Mouse (Mus musculus) lung, postnatal 25 days (tissue): ENCODE measurements around the gene Pnpla6.

Source experiments
- DNase-seq: peaks from one replicate; pipeline ENCODE4 v3.0.0; 2022; ENCODE audit warnings: low spot score

The Pnpla6 gene

DNA sequence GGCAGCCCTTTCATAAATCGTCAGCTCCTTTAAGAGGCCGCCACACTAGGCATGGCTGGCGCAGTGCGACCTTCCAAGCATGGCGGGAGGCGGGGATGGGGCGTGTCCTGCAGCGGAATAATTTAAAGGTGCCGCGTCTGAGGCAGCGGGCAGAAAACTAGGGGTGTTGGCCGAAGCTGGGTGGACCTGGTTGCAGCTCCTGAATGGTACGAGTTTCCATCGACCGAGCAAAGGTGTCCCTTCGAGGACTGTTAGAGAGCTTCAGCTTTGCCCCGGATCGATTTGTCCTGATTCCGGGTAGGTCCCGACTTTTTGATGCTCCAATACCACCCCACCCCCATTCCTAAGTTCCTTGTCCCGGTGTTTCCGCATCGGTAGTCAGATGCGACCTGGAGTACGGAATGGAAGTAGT, at the start of gene Pnpla6:
TSS of gene Pnpla6 (plus strand) at position 125 of the 412 bp plus-strand sequence.
- peak; percentile 92 for DNase-seq

DNA sequence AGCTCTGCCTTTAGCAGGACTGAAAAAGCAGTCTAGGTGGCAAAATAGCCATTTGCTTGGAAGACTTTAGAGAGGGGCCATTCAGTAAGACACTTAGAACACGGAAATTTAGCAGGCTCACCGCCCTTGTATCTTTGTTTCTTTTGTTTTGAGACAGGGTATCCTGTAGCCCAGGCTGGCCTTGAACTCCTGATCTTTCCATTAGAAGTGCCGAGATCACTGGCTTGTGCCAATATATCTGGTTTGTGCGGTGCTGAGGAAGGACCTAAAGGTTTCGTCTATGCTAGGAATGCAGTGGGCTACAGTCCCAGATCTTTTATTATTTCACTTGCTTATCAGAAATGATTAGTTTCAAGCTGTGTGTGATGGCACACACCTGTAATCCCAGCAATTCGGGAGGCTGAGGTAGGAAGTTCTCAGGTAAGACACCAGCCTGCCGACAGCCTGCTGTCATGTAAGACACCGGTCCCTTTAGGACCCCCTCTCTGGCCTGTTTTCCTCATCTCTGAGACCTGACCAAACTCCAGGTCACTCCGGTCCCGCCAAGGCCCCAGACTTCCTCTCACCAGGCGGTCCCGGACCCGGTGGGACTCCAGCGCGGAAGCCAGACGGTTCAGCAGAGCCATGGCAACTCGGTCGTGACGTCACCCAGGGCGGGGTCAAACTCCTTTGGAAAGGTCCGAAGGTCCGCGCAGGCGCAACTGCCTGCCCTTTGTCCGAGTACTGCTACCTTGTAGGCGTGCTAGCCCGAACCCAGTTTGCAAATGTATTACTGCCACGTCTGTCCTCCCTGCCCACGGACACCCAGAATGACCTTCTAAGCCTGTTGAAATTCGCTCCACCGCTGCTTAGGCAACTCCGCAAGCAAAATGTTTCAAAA, 47.9 kb upstream of the Pnpla6 start, which contains the start of gene Pex11g:
TSS of gene Pex11g (minus strand) at position 675 of the 880 bp plus-strand sequence.
- peak; percentile 99 for DNase-seq

DNA sequence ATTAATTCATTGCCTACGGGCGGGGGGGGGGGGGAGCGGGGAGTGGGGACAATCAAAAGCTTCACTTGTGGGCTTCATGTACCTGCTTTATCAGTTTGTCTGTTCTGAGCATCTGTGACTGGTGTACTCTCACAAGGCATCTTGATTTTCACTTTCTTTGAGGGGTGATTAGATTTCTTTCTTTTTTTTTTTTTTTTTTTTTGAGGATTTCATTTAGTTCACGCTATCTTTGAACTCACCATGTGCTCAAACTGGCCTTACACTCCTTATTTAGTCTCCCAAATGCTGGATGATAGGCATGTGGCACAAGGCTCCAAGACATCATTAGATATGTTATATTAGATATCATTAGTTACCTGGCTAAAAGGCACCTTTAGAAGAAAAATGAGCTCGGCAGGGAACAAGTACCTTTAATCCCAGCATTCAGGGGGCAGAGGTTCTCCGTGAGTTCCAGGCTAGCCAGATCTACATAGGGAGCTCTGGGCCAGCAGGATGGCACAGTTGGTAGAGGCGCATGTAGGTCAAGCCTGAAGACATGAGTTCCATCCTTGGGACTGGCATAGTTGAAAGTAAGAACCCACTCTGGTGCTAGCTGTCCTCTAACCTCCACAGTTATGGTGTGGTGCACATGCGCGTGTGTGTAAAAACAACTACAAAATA, 47.2 kb upstream of the Pnpla6 start:
- DNase-seq = no peak

DNA sequence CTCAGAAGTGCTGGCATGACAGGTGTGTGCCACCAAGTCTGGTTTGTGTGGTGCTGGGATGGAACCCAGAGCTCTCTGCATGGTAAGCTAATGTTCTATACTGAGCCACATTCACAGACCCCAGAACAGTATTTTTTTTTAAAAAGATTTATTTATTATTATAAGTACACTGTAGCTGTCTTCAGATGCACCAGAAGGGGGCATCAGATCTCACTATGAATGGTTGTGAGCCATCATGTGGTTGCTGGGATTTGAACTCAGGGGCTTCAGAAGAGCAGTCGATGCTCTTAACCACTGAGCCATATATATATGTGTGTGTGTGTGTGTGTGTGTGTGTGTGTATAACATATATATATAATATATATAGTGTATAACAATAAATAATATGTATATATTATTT, 46.3 kb upstream of the Pnpla6 start:
- DNase-seq = no peak

DNA sequence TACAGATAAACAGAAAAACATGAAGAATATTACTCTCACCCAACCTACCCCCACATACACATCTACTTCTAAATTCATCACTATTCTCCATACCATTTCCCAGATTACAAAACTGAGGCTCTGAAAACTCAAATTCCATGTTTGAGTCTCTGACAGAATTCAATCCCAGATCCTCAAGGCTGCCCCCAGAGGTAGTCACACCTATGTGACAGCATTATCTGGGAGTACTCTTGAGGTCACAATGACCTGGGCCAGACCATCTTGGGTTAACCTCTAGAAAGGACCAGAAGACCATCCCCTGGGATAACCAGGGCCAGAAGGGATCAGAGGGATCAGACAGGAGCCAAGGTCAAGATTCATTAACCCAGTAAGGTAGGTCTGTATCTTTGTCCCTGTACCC, 44.6 kb upstream of the Pnpla6 start, which contains the start of gene Tex45:
TSS of gene Tex45 (plus strand) at position 301 of the 400 bp plus-strand sequence.
- no peak for DNase-seq

DNA sequence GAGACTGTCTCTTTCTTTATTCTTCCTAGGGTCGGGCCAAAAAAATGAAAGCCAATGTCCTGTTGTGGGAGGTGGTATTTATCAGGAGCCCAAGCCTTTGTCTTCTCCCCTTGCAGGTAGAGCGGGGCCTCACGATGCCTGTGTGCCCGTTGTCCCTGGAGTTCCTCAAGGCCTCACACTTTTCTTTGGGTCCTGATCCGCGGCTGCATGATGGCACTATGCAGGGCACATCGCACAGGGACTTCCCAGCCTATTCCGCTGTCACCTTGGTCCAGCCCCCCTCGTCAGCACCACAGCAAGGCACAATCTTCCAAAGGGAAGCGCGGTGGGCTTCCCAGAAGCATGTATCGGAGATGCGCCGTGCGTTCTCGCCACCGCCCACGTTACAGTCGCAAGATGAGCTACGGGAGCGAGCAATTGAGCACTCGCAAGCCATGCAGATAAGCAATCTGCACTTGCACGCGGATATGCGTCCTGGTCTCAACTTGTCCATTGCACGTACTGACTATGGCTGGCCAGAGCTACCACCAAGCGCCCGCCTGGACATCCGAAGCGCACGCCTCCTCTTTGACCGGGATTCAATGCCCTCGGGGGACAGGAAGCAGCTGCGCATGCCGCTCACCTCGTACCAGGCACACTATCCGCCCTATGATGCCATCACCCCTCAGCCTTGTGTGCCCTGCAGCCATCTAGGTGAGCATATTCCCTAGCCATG, 39.3 kb upstream of the Pnpla6 start:
- no peak for DNase-seq

DNA sequence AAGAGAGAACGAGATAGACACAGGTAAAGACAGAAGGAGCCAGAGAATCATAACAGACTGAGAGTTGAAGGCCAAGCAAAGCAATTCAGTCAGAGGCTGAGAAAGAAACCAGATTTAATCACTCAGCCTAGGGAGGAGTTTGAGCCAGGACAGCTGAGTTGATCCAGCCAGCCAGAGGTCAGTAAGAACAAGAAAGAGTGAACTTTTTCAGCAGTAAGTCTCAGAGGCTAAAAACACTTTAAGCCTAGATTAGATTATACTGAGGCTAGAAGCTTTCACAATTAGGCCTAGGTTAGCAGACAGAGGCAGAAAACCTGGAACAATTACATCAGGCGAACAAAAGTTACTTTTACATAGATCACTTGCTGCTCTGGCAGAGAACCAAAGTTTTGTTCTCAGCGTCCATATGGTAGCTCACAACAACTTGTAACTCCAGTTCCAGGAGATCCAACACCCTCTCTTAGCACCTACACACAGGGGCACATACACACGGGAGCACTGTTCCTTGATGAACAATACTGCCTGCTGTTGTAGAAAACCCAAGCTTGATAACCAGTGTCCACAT, 34.9 kb upstream of the Pnpla6 start:
- no peak for DNase-seq

DNA sequence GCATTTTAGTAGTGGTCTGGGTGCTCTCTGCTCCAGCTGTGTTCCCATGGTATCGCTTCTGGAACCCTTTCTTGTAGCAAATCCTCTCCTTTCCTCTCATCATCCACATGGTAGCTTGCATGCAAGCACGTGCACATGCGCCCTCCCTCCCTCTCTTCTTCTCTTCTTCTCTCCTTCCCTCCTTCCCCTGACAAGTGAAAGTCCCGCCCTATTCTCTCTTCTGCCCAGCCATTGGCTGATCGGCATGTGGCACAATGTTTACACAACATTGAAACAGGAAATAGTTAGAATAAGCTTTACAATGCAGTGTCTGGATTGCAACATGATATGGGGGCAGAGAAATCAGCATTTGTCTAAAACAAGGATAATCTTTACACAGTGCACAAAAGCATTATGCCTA, 33.6 kb upstream of the Pnpla6 start:
- DNase-seq = peak; percentile 24

DNA sequence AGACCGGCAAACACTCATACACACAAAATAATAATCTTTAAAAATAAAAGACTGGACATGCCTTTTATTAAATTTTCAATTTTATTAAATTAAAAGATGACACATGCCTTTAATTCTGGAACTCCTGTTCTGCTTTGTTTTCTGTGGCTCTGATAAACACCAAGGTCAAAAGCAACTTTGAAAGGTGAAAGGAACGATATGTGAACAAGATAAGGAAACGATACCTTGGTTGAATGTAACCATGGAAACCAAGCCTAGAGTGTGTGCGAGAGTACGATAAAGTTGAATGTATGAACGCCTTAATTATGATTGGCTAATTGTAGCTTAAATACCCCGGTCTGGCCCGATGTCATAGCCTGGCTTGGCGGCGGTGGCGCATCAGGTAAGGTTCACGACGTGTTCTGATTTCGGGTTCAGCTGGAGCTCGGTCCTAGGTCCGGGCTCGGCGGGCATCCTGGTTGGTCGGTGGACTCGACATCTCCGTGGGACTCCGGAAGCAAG, 32.9 kb upstream of the Pnpla6 start:
- no peak for DNase-seq

DNA sequence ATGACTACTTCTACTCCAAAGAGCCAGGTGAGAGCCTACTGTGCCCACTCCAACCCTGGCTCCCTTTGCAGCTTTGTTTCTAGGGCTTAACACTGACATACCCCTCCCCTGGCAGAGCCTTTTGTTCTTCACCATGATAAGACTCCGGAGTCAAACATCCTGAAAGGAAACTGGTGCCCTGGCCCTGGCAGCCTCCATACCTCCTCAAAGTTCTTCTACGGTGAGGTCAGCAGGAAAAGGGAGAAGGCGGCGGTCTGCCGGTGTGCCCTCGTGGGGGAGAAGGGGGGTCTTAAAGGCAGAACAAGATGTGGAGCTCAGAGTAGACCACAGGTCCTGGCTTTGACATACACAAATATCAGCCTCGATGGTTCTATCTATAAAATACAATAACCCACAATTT, 31.6 kb upstream of the Pnpla6 start:
- peak; percentile 40 for DNase-seq

DNA sequence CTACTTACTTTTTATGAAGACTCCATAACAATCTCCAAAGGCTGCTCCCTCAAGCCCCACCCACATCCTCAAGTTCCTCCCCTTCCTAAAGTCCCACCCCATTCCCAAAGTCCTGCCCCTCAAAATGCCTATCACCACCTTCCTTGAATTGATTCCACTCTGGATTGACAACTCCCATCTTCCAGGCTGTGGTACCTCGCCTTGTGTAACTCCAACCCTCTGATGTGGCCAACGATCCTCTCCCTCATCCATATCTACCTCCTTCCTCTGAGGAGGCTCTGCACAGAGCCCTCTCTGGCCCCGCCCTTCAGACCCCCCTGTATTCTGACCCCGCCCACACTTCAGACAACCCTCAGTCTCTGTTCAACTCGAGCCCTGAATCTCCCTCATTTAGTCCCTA, 30.0 kb upstream of the Pnpla6 start:
- DNase-seq = no peak

DNA sequence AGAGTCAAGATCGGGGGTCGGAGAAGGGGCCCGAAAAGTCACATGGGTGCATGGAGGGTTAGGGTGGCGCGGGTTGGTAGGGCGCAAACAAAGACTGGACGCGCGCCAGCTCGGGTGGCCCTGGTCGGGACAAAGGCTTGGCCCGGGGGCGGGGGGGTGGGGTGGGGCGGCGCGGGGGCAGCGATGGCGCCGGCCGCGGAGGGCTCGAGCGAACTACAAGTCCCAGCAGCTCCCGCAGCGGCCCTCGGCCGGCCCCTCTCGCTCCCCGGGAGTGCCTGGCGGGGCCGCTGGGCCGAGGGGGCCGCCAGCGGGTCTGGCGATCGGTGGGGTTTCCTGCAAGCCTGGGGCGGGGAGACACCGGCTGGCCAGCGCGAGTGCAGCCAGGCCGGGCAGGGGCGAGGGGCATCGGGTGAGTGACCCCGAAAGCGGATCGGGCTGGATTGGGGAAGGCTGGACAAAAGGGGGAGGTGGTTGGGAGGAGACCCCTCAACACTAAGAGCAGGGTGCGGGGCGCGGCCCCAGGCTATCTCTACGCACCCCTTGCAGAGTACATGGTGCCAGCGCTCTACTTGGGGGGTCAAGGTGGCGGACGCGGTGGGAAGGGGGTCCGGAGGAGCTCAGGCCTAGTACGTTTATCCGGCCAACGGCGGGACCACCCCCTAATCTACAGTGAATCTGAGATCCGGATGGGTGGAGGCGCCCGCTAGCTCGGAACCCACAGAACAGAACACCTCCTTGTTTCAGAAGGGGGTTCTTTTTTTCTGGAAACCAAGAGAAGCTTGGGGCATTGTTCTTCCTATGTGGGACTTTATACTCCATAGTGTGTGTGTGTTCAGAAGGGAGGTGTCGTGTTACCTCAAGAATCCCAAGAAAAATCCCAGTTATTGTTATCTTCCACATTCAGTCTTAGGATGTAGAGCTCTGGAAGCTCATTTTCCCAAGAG, 22.0 kb upstream of the Pnpla6 start, which contains the start of gene Zfp358:
TSS of gene Zfp358 (plus strand) at position 238 of the 944 bp plus-strand sequence.
- peak; percentile 68 for DNase-seq

DNA sequence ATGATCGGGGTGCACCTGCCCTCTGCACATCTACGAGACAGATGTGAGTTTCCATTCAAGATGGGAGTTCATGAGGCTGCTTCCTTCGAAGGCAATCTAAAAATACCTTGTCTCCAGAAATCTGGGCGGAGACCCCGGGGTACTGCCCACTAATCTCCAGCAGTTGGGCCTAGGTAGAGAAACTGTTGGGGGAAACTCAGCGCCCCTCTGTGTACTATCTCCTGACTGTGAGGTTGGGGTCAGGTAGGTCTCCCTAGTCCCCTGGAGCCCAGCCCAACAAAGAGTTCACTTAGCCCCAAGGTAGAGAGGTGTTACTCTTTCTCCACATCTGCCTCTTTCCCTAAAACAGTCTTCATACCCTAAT, 21.4 kb upstream of the Pnpla6 start:
- no peak for DNase-seq

DNA sequence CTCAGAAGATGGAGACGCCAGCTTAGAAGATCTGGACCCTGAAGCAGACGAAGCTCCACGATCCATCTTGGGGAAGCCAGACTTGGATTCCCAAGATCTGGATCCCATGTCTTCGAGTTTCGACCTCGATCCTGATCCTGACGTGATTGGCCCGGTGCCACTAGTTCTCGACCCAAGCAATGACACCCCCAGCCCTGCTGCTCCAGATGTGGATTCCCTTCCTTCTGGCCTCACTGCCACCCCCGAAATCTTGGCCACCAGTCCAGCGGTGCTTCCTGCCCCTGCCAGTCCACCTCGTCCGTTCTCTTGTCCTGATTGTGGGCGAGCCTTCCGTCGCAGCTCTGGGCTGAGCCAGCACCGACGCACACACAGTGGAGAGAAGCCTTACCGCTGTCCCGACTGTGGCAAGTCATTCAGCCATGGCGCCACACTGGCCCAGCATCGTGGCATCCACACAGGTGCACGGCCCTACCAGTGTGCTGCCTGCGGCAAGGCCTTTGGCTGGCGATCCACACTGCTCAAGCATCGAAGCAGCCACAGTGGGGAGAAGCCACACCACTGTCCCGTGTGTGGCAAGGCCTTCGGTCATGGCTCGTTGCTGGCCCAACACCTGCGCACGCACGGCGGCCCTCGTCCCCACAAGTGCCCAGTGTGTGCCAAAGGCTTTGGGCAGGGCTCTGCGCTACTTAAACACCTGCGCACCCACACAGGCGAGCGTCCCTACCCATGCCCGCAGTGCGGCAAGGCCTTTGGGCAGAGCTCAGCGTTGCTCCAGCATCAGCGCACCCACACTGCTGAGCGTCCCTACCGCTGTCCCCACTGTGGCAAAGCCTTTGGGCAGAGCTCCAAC, 19.4 kb upstream of the Pnpla6 start:
- DNase-seq = no peak

DNA sequence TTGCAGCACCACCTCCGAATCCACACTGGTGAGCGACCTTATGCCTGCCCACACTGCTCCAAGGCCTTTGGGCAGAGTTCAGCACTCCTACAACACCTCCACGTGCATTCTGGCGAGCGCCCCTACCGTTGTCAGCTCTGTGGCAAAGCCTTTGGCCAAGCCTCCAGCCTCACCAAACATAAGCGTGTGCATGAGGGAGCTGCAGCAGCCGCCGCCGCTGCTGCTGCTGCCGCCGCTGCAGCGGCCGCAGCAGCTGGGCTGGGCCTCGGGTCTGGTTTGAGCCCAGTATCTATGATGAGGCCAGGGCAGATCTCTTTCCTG, 18.8 kb upstream of the Pnpla6 start:
- no peak for DNase-seq

DNA sequence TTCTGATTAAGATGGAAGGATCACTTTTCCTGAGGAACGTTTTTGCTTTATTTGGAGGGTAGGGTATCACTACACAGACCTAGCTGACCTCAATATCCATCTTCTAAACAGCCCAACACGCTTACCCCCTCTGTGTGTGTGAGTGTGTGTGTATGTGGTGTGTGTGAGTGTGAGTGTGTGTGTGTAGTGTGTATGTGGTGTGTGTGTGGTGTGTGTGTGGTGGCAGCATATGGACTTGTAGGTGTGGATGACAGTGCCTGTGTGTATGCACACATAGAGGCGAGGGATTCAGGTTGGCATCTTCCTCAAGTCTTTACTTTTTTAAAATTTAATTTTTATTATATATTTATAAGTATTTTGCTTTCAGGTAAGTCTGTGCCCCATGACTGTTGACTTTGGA, 16.6 kb upstream of the Pnpla6 start:
- no peak for DNase-seq

DNA sequence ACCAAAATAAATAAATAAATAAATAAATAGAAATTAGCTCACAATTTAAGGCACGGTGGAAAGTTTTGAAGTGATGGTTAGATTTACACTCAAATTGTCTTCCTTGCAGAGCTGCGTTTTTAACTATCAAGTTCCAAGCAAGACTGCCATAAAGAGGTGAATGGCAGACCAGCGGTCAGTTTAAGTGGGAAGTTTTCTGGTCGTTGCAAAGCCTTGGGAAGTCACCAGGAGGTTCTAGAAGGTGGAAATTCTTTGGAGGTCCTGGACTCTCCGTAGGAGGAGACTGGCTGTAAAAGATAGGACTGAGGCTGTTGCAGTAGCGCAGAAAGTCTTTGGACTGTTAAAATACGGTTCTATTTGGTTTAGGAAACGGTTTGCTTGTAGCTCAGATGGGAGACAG, 15.4 kb upstream of the Pnpla6 start:
- DNase-seq = no peak

DNA sequence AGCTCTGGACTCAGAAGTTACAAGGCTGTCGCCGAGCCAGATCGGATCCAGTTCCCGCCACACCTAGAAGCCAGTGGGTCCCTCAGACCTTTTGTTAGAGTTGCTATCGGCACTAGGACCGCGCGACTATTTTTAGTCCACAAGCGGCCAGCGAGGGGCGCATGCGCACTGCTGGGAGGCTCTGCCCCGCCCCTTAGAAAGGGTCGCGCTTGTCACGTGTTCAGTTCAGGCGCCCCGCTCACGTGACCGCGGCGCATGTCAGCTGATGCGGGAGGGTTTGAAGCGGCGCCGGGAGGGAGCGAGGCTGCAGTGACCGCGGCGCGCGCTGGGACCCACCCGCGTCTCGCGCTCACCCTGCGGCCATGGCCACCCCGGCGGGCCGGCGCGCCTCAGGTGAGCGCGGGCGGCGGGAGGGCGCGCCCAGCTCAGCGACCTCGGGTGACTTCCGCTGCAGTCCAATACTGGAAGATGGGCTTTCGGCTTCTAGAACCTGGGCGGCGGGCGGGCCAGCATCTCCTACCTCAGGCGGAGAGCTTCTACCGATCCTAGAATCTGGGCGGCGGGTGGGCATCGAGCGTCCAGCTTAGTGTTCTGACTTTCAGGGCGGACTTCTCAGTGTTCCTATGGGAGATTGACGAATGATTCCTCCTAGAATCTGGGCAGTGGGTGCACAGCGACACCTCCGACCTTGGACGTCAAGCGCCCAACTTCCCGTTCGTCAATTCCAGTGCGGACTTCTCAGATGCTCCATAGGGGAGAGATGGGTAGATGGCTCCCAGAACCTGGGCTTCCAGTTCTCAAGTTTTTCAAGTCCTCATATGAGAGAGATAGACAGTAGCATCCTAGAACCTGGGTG, 14.7 kb upstream of the Pnpla6 start, which contains the start of gene Mcoln1:
TSS of gene Mcoln1 (plus strand) at position 223 of the 856 bp plus-strand sequence.
- DNase-seq = peak; percentile 98

DNA sequence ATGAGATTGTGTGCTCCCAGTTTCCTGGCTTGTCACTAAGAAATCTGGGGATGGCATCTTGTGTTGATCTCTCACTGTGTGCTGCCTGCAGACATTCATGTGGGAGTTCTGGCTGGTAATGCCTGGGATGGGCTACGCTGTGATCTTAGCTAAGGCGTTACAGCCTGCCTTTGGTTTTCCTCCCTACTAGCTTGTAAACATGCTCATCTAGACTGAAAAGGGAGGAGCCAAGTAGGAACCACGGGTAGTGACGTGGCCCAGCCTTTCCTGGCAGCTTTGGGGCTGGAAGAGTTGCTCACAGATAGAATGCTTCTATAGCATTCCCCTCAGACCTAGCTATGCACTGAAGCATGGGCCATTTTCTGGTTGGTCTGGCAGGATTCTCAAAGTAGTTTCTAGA, 13.0 kb upstream of the Pnpla6 start:
- no peak for DNase-seq
